In genomic region chr9:75410868-75411487, GRCm38 (mm10) we compare ENCODE assay signal across 8 mouse cellular contexts. TPM values are rescaled to one million over a fixed set of nuclear protein-coding genes. Genes with fewer than 3 reads are reported as not detected.
DNase-seq lines count a peak whose midpoint lies in the region; ATAC-seq and TF ChIP-seq lines count a peak whose summit lies in the region.

No protein-coding gene starts in this region.

- no peaks in the 10 kb centered on the region for H3K36me3 ChIP-seq in heart, postnatal 0 days (replicated peaks; ENCODE audit: control insufficient read depth, insufficient read depth, low read length)
- H3K36me3 ChIP-seq in E14TG2a.4 (ENCODE audit: insufficient read depth, low read length) = peaks cover 39% of the 10 kb centered on the region
- H3K36me3 ChIP-seq in embryonic facial prominence, embryonic 14.5 days (ENCODE audit: control insufficient read depth, insufficient read depth, low read length) = no peaks in the 10 kb centered on the region
- H3K36me3 ChIP-seq in liver, postnatal 0 days (replicated peaks; ENCODE audit: insufficient read depth, low read length) = no peaks in the 10 kb centered on the region

- H3K27me3 ChIP-seq in heart, postnatal 0 days (ENCODE audit: control insufficient read depth, insufficient read depth, low read length) = no peaks in the 10 kb centered on the region
- no peaks in the 10 kb centered on the region for H3K27me3 ChIP-seq in E14TG2a.4 (ENCODE audit: insufficient read depth, low read length)
- no peaks in the 10 kb centered on the region for H3K27me3 ChIP-seq in embryonic facial prominence, embryonic 14.5 days (replicated peaks; ENCODE audit: control insufficient read depth, insufficient read depth, low read length)
- no peaks in the 10 kb centered on the region for H3K27me3 ChIP-seq in liver, postnatal 0 days (ENCODE audit: insufficient read depth, low read length)

- 83% methylated on average over 6 of the region's 6 CpGs for WGBS in heart, postnatal 0 days
- 73% methylated on average over 6 of the region's 6 CpGs for WGBS in embryonic facial prominence, embryonic 14.5 days
- WGBS in liver, postnatal 0 days (ENCODE audit: insufficient replicate concordance) = 55% methylated on average over 6 of the region's 6 CpGs

- no peaks in the 10 kb centered on the region for H3K9me3 ChIP-seq in heart, postnatal 0 days (replicated peaks; ENCODE audit: control insufficient read depth, low read length)
- no peaks in the 10 kb centered on the region for H3K9me3 ChIP-seq in E14TG2a.4 (ENCODE audit: low read length)
- H3K9me3 ChIP-seq in embryonic facial prominence, embryonic 14.5 days (ENCODE audit: control insufficient read depth, low read length) = no peaks in the 10 kb centered on the region
- H3K9me3 ChIP-seq in liver, postnatal 0 days (ENCODE audit: low read length) = no peaks in the 10 kb centered on the region

- no peak for DNase-seq in heart, postnatal 0 days (ENCODE audit: low spot score)
- DNase-seq in heart, postnatal 14 days = no peak
- peak; percentile 53 for DNase-seq in embryonic facial prominence, embryonic 14.5 days (ENCODE audit: low spot score)
- DNase-seq in liver, postnatal 0 days = no peak
- no peak for DNase-seq in MN1 (ENCODE audit: low spot score)
- DNase-seq in urinary bladder, postnatal 25 days (ENCODE audit: low spot score) = no peak
- DNase-seq in adrenal gland, adult 2 months = no peak

- peak overlapping the region; percentile 99; the same call in 1 of the 2 replicates for H3K27ac ChIP-seq in heart, postnatal 0 days (ENCODE audit: low read depth)
- no peak overlapping the region for H3K27ac ChIP-seq in embryonic facial prominence, embryonic 14.5 days (replicated peaks; ENCODE audit: low read depth, low read length)
- peak overlapping the region; percentile 11; the same call in 1 of the 2 replicates for H3K27ac ChIP-seq in liver, postnatal 0 days (ENCODE audit: low read depth)

- H3K9ac ChIP-seq in heart, postnatal 0 days (replicated peaks; ENCODE audit: low read depth, low read length) = no peak overlapping the region
- H3K9ac ChIP-seq in embryonic facial prominence, embryonic 14.5 days (ENCODE audit: low read depth, low read length) = no peak overlapping the region
- no peak overlapping the region for H3K9ac ChIP-seq in liver, postnatal 0 days (replicated peaks)

- H3K4me3 ChIP-seq in heart, postnatal 0 days (ENCODE audit: low read depth, low read length) = no peak overlapping the region
- H3K4me3 ChIP-seq in E14TG2a.4 (replicated peaks; ENCODE audit: low read length) = peak overlapping the region; percentile 91
- H3K4me3 ChIP-seq in embryonic facial prominence, embryonic 14.5 days (ENCODE audit: low read depth, low read length) = no peak overlapping the region
- H3K4me3 ChIP-seq in liver, postnatal 0 days (ENCODE audit: low read depth, low read length) = no peak overlapping the region

- no peak for TF ChIP-seq CTCF in heart, postnatal 0 days (IDR thresholded peaks at IDR 0.05; ENCODE audit: low read depth)
- no peak for TF ChIP-seq CTCF in E14TG2a.4 (conservative IDR thresholded peaks at IDR 0.05; ENCODE audit: low read length)
- no peak for TF ChIP-seq CTCF in liver, postnatal 0 days (IDR thresholded peaks at IDR 0.05; ENCODE audit: low read depth)

- ATAC-seq in heart, postnatal 0 days (ENCODE audit: insufficient read depth, low read depth) = no peak
- no peak for ATAC-seq in embryonic facial prominence, embryonic 14.5 days (ENCODE audit: low read depth)
- no peak for ATAC-seq in liver, postnatal 0 days

- no peak for TF ChIP-seq EP300 in heart, postnatal 0 days (IDR thresholded peaks at IDR 0.05; ENCODE audit: low read depth)
- no peak for TF ChIP-seq EP300 in liver, postnatal 0 days (IDR thresholded peaks at IDR 0.05; ENCODE audit: low read depth)

- H3K4me2 ChIP-seq in heart, postnatal 0 days (ENCODE audit: low read depth, low read length) = no peak overlapping the region
- peak overlapping the region; percentile 90 for H3K4me2 ChIP-seq in embryonic facial prominence, embryonic 14.5 days (ENCODE audit: low read depth, low read length)
- peak overlapping the region; percentile 86 for H3K4me2 ChIP-seq in liver, postnatal 0 days (ENCODE audit: low read depth, low read length)

- intact Hi-C loops in heart, postnatal 14 days (cut with DNase I) = no loop called here

- H3K4me1 ChIP-seq in heart, postnatal 0 days (ENCODE audit: control insufficient read depth, insufficient read depth) = peaks cover 16% of the 10 kb centered on the region; the same call in 1 of the 2 replicates
- peaks cover 87% of the 10 kb centered on the region for H3K4me1 ChIP-seq in E14TG2a.4 (replicated peaks; ENCODE audit: low read depth, low read length)
- H3K4me1 ChIP-seq in embryonic facial prominence, embryonic 14.5 days (ENCODE audit: control insufficient read depth, insufficient read depth, low read length) = peaks cover 18% of the 10 kb centered on the region
- peaks cover 24% of the 10 kb centered on the region for H3K4me1 ChIP-seq in liver, postnatal 0 days (ENCODE audit: insufficient read depth)

RNA-seq across cellular contexts. Expression of gene Mapk6, which starts 1.2 kb away (rescaled TPM):
- total RNA-seq in heart, postnatal 0 days (2014; rRNA removed; ENCODE audit: low replicate concordance) = 36.2 and 51.0 TPM in 2 replicates
- 30.1 and 33.6 TPM in 2 replicates for polyA plus RNA-seq in heart, postnatal 0 days (2015; fragmentation: Nextera tagmentation; extraction: Ambion mirVana)
- 10 to 100 TPM; 36.2 to 38.2 TPM for total RNA-seq in heart, postnatal 14 days (2021)
- 60.4 and 71.6 TPM in 2 replicates for polyA plus RNA-seq in embryonic facial prominence, embryonic 14.5 days (2014; fragmentation: Nextera tagmentation; extraction: Ambion mirVana)
- polyA plus RNA-seq in liver, postnatal 0 days (2015; fragmentation: Nextera tagmentation; extraction: Ambion mirVana) = 17.2 and 18.4 TPM in 2 replicates
- 10 to 100 TPM; 36.2 to 39.0 TPM for total RNA-seq in adrenal gland, adult 2 months (2021)
- polyA plus RNA-seq in adrenal gland, adult 2 months (2012; rRNA removed) = 8.5 and 11.7 TPM in 2 replicates

RNA-seq across cellular contexts. Expression of gene Leo1, which starts 30.3 kb away (rescaled TPM):
- total RNA-seq in heart, postnatal 0 days (2014; rRNA removed; ENCODE audit: low replicate concordance) = 5.7 and 11.4 TPM in 2 replicates
- polyA plus RNA-seq in heart, postnatal 0 days (2015; fragmentation: Nextera tagmentation; extraction: Ambion mirVana) = 19.6 and 20.0 TPM in 2 replicates
- total RNA-seq in heart, postnatal 14 days (2021) = 10 to 100 TPM; 15.3 to 20.0 TPM
- polyA plus RNA-seq in embryonic facial prominence, embryonic 14.5 days (2014; fragmentation: Nextera tagmentation; extraction: Ambion mirVana) = 34.9 and 35.7 TPM in 2 replicates
- 10.5 and 11.3 TPM in 2 replicates for polyA plus RNA-seq in liver, postnatal 0 days (2015; fragmentation: Nextera tagmentation; extraction: Ambion mirVana)
- total RNA-seq in adrenal gland, adult 2 months (2021) = 10 to 100 TPM; 21.8 to 31.7 TPM
- polyA plus RNA-seq in adrenal gland, adult 2 months (2012; rRNA removed) = 1.4 and 1.5 TPM in 2 replicates
